Mouse (Mus musculus) midbrain, embryonic 16.5 days (tissue): Measurements from ENCODE around the gene Lman2l. TPM values are rescaled to one million over a fixed set of nuclear protein-coding genes. Genes with fewer than 3 reads are reported as not detected.

Experiments used
- ATAC-seq: fragments of 200-750 bp; cut with Nextera tagmentation; 2 replicates; pipeline ENCODE4 v1.8.0; 2017; ENCODE audit warnings: moderate TSS enrichment
- H3K27ac ChIP-seq: fragments of 300-500 bp; sonication (generic); 2 replicates; pipeline ENCODE4 v1.5.1; 2014; ENCODE audit warnings: mild to moderate bottlenecking, low read length, mixed read lengths
- H3K27me3 ChIP-seq: fragments of 300-500 bp; sonication (generic); 2 replicates; pipeline ENCODE4 v1.6.1; 2014; ENCODE audit warnings: low read depth, low read length, mixed read lengths; ENCODE audit not compliant: control insufficient read depth, insufficient read depth
- H3K36me3 ChIP-seq: fragments of 300-500 bp; sonication (generic); 2 replicates; pipeline ENCODE4 v1.6.1; 2014; ENCODE audit warnings: mild to moderate bottlenecking, low read length, moderate library complexity, mixed read lengths; ENCODE audit not compliant: control insufficient read depth, insufficient read depth
- H3K4me1 ChIP-seq: fragments of 300-500 bp; sonication (generic); 2 replicates; pipeline ENCODE4 v1.6.1; 2014; ENCODE audit warnings: mild to moderate bottlenecking, low read length, mixed read lengths; ENCODE audit not compliant: control insufficient read depth, insufficient read depth
- H3K4me2 ChIP-seq: fragments of 300-500 bp; sonication (generic); 2 replicates; pipeline ENCODE4 v1.6.1; 2014; ENCODE audit warnings: mild to moderate bottlenecking, low read length, mixed read lengths
- H3K4me3 ChIP-seq: fragments of 300-500 bp; sonication (generic); 2 replicates; pipeline ENCODE4 v1.5.1; 2014; ENCODE audit warnings: low read depth, mild to moderate bottlenecking, low read length, moderate library complexity, mixed read lengths
- H3K9ac ChIP-seq: fragments of 300-500 bp; sonication (generic); 2 replicates; pipeline ENCODE4 v1.6.1; 2014; ENCODE audit warnings: low read depth, low read length, mixed read lengths
- H3K9me3 ChIP-seq: fragments of 300-500 bp; sonication (generic); replicated peaks from 2 replicates; pipeline ENCODE4 v1.6.1; 2014; ENCODE audit warnings: mild to moderate bottlenecking, low read length, mixed read lengths; ENCODE audit not compliant: control insufficient read depth, poor library complexity, severe bottlenecking
- WGBS: fragments of 180-500 bp; shearing (Covaris S2); extraction: QIAGEN DNeasy Blood & Tissue Kit; methylation state at CpG from one replicate; pipeline ENCODE4 v1.1.7; 2014; 5-methylcytosine and 5-hydroxymethylcytosine counted together
- polyA plus RNA-seq: library from polyadenylated mRNA; unstranded; fragments of >200 nt; fragmentation: Nextera tagmentation; extraction: Ambion mirVana; gene quantifications from 2 replicates; pipeline ENCODE4 v1.2.1, GENCODE M21; 2015

Gene Lman2l
- polyA plus RNA-seq, 1 experiment from 2014 or later = 65.7 TPM

GRCm38 (mm10) chr1:36401509-36401908 lies 43.6 kb downstream of the Lman2l start:
- Histone ChIP-seq H3K4me3 (no peak overlapping the region), H3K9ac (no peak overlapping the region), H3K9me3 (no peaks in the 10 kb centered on the region), H3K4me2 (0 out of 2 replicates have a peak overlapping the region, but pooled peaks have one; percentile 2), H3K4me1 (peaks cover 18% of the 10 kb centered on the region), H3K27ac (peak overlapping the region; percentile 81), H3K36me3 (no peaks in the 10 kb centered on the region), H3K27me3 (no peaks in the 10 kb centered on the region)
- 23% methylated on average over 4 of the region's 4 CpGs for WGBS
- ATAC-seq = peak; percentile 92

- WGBS = 31% methylated on average over 6 of the region's 6 CpGs
- no peaks in the 10 kb centered on the region for H3K9me3 ChIP-seq
- no peaks in the 10 kb centered on the region for H3K27me3 ChIP-seq
- no peak overlapping the region for H3K4me3 ChIP-seq
- no peak for ATAC-seq
- H3K4me1 ChIP-seq = peaks cover 12% of the 10 kb centered on the region
- H3K4me2 ChIP-seq = no peak overlapping the region
- no peak overlapping the region for H3K27ac ChIP-seq
- no peaks in the 10 kb centered on the region for H3K36me3 ChIP-seq
- no peak overlapping the region for H3K9ac ChIP-seq
Observed at GRCm38 (mm10) chr1:36397041-36397440, 48.0 kb downstream of the Lman2l start.

- ATAC-seq = no peak
Observed at GRCm38 (mm10) chr1:36379582-36379981, 65.5 kb downstream of the Lman2l start.

GRCm38 (mm10) chr1:36378880-36379279 lies 66.2 kb downstream of the Lman2l start:
- H3K36me3 ChIP-seq = no peaks in the 10 kb centered on the region
- no peak overlapping the region for H3K27ac ChIP-seq
- H3K4me3 ChIP-seq = no peak overlapping the region
- no peaks in the 10 kb centered on the region for H3K9me3 ChIP-seq
- WGBS = 75% methylated on average over 6 of the region's 6 CpGs
- ATAC-seq = no peak
- no peak overlapping the region for H3K4me2 ChIP-seq
- no peaks in the 10 kb centered on the region for H3K27me3 ChIP-seq
- no peak overlapping the region for H3K9ac ChIP-seq
- no peaks in the 10 kb centered on the region for H3K4me1 ChIP-seq

More at GRCm38 (mm10) chr1:36379582-36379981, 65.5 kb downstream of the Lman2l start:
- WGBS = 71% methylated on average over 4 of the region's 4 CpGs
- Histone ChIP-seq H3K27ac (no peak overlapping the region), H3K9me3 (no peaks in the 10 kb centered on the region), H3K27me3 (no peaks in the 10 kb centered on the region), H3K36me3 (no peaks in the 10 kb centered on the region), H3K4me1 (no peaks in the 10 kb centered on the region), H3K4me2 (no peak overlapping the region), H3K4me3 (no peak overlapping the region), H3K9ac (no peak overlapping the region)

GRCm38 (mm10) chr1:36371934-36372845 lies 72.9 kb downstream of the Lman2l start, which contains the start of gene Fer1l5:
Gene Fer1l5, plus strand, starts transcription at chr1:36372291.
- no peak within 1 kb of the TSS for H3K9ac ChIP-seq
- H3K27ac ChIP-seq = no peak within 1 kb of the TSS
- no peaks in the 10 kb centered on the region for H3K27me3 ChIP-seq
- peaks cover 10% of the 10 kb centered on the region for H3K4me1 ChIP-seq
- no peak within 1 kb of the TSS for H3K4me3 ChIP-seq
- H3K4me2 ChIP-seq = no peak within 1 kb of the TSS
- H3K9me3 ChIP-seq = no peaks in the 10 kb centered on the region
- no peaks in the 10 kb centered on the region for H3K36me3 ChIP-seq
- 85% methylated on average over 10 of the region's 10 CpGs for whole genome bisulfite sequencing
- no peak for ATAC-seq

GRCm38 (mm10) chr1:36370918-36371317 lies 74.2 kb downstream of the Lman2l start:
- H3K9ac ChIP-seq = no peak overlapping the region
- ATAC-seq = no peak
- H3K4me3 ChIP-seq = no peak overlapping the region
- no peak overlapping the region for H3K27ac ChIP-seq
- H3K27me3 ChIP-seq = no peaks in the 10 kb centered on the region
- H3K36me3 ChIP-seq = no peaks in the 10 kb centered on the region
- peaks cover 10% of the 10 kb centered on the region for H3K4me1 ChIP-seq
- 82% methylated on average over 6 of the region's 6 CpGs for WGBS
- H3K4me2 ChIP-seq = no peak overlapping the region
- no peaks in the 10 kb centered on the region for H3K9me3 ChIP-seq

Other genes starting within 250 kb of the Lman2l start
- 45.3 and 46.6 TPM in 2 replicates for gene Uggt1, start 200.6 kb downstream of the Lman2l start, polyA plus RNA-seq
- 1.2 and 1.5 TPM in 2 replicates for gene Neurl3, start 170.6 kb downstream of the Lman2l start, polyA plus RNA-seq
- gene Arid5a, start 137.5 kb downstream of the Lman2l start, polyA plus RNA-seq = 2.8 and 3.6 TPM in 2 replicates
- 41.5 and 46.0 TPM in 2 replicates for gene Kansl3, start 76.1 kb downstream of the Lman2l start, polyA plus RNA-seq
- 2.9 TPM in 2 replicates for gene Fer1l5, start 73.0 kb downstream of the Lman2l start, polyA plus RNA-seq
- gene Cnnm4, start 26.3 kb upstream of the Lman2l start, polyA plus RNA-seq = 9.8 and 11.5 TPM in 2 replicates
- 4.2 and 4.5 TPM in 2 replicates for gene Cnnm3, start 66.6 kb upstream of the Lman2l start, polyA plus RNA-seq
- 16.1 and 17.0 TPM in 2 replicates for gene Ankrd23, start 91.6 kb upstream of the Lman2l start, polyA plus RNA-seq
- gene Gm42417, start 94.2 kb upstream of the Lman2l start, polyA plus RNA-seq = 0.20 and 0.75 TPM in 2 replicates
- gene Ankrd39, start 102.2 kb upstream of the Lman2l start, polyA plus RNA-seq = 30.6 and 32.8 TPM in 2 replicates
- gene Sema4c, start 113.1 kb upstream of the Lman2l start, polyA plus RNA-seq = 24.4 and 27.0 TPM in 2 replicates
- gene Fam178b, start 237.9 kb upstream of the Lman2l start, polyA plus RNA-seq = 0.33 TPM in 1 of 2 replicates, not detected in the other
- 577 and 626 TPM in 2 replicates for gene Cox5b, start 246.2 kb upstream of the Lman2l start, polyA plus RNA-seq